Mouse (Mus musculus): ENCODE data around the gene Snx17.

- TF ChIP-seq CTCF (IDR thresholded peaks at IDR 0.05; ENCODE audit: extremely low read depth, insufficient read depth, low read length) (peak; percentile 29; the same call in 1 of the 2 replicates), POLR2A (IDR thresholded peaks at IDR 0.05; ENCODE audit: extremely low read depth, insufficient read depth, low read length) (no peak)
Observed at GRCm38 (mm10) chr5:31221304-31221945, 28.4 kb downstream of the Snx17 start.
